Mouse (Mus musculus): ENCODE results near the gene Nkiras2. TPM values are rescaled to one million over a fixed set of nuclear protein-coding genes. Genes with fewer than 3 reads are reported as not detected.
"Not testable (repeated sequence)": the region's sequence is repeated elsewhere in the genome, so short reads cannot be mapped to it uniquely, and the experiment has no call there.

Gene Nkiras2
- polyA plus RNA-seq, 3 experiments from 2014 or later = 24.1 to 32.6 (median 27.2) TPM

GRCm38 (mm10) chr11:100640159-100640906 is 21.3 kb downstream of the Nkiras2 start:
- no peak for ATAC-seq

- no peak for ATAC-seq
Measured at GRCm38 (mm10) chr11:100643612-100644575, 24.9 kb downstream of the Nkiras2 start.

GRCm38 (mm10) chr11:100646265-100646664 is 27.2 kb downstream of the Nkiras2 start:
- ATAC-seq = no peak

- no peak for ATAC-seq
Measured at GRCm38 (mm10) chr11:100648405-100648804, 29.4 kb downstream of the Nkiras2 start.

GRCm38 (mm10) chr11:100651205-100651604 is 32.2 kb downstream of the Nkiras2 start:
- ATAC-seq = no peak

- ATAC-seq = no peak
Measured at GRCm38 (mm10) chr11:100651748-100652147, 32.7 kb downstream of the Nkiras2 start.

GRCm38 (mm10) chr11:100655589-100655988 is 36.5 kb downstream of the Nkiras2 start:
- not testable (repeated sequence) for ATAC-seq

- ATAC-seq = no peak
Measured at GRCm38 (mm10) chr11:100656458-100656857, 37.4 kb downstream of the Nkiras2 start.

- ATAC-seq = no peak
Measured at GRCm38 (mm10) chr11:100659806-100660205, 40.8 kb downstream of the Nkiras2 start.

- ATAC-seq = no peak
Measured at GRCm38 (mm10) chr11:100671049-100671448, 52.0 kb downstream of the Nkiras2 start.

- ATAC-seq = no peak
Measured at GRCm38 (mm10) chr11:100671956-100672355, 52.9 kb downstream of the Nkiras2 start.

GRCm38 (mm10) chr11:100673169-100673568 is 54.1 kb downstream of the Nkiras2 start:
- ATAC-seq = no peak

Other genes with a start within 250 kb of the Nkiras2 start
- gene Jup, start 221.5 kb upstream of the Nkiras2 start, polyA plus RNA-seq (2017; shearing (Covaris generic)) = 1 to 10 TPM in 1 of 3 experiments, under 1 TPM in 1, not detected in 1; 0.36 to 1.4 TPM
- under 1 TPM in 1 of 3 experiments, not detected in 2; 0.92 TPM for gene P3h4, start 204.4 kb upstream of the Nkiras2 start, polyA plus RNA-seq (2017; shearing (Covaris generic))
- gene Fkbp10, start 203.5 kb upstream of the Nkiras2 start, polyA plus RNA-seq (2017; shearing (Covaris generic)) = 1 to 10 TPM in 1 of 3 experiments, not detected in 2; 2.9 TPM
- 100 to 1,000 TPM; 124 to 134 (median 127) TPM for gene Nt5c3b, start 177.4 kb upstream of the Nkiras2 start, polyA plus RNA-seq (2017; shearing (Covaris generic))
- under 1 TPM in 2 of 3 experiments, not detected in 1; 0.41 to 0.47 TPM for gene Klhl10, start 177.3 kb upstream of the Nkiras2 start, polyA plus RNA-seq (2017; shearing (Covaris generic))
- 1 to 10 TPM; 2.2 to 2.4 (median 2.3) TPM for gene Klhl11, start 146.5 kb upstream of the Nkiras2 start, polyA plus RNA-seq (2017; shearing (Covaris generic))
- gene Acly, start 91.2 kb upstream of the Nkiras2 start, polyA plus RNA-seq (2017; shearing (Covaris generic)) = 10 to 100 TPM; 72.3 to 78.0 (median 76.2) TPM
- gene Ttc25, start 73.6 kb upstream of the Nkiras2 start, polyA plus RNA-seq (2017; shearing (Covaris generic)) = under 1 TPM in 2 of 3 experiments, not detected in 1; 0.15 to 0.21 TPM
- 100 to 1,000 TPM; 159 to 192 (median 165) TPM for gene Cnp, start 44.3 kb upstream of the Nkiras2 start, polyA plus RNA-seq (2017; shearing (Covaris generic))
- gene Dnajc7, start 924 bp downstream of the Nkiras2 start, polyA plus RNA-seq (2017; shearing (Covaris generic)) = 100 to 1,000 TPM; 283 to 389 (median 360) TPM
- gene Zfp385c, start 73.2 kb downstream of the Nkiras2 start, polyA plus RNA-seq (2017; shearing (Covaris generic)) = not detected
- 10 to 100 TPM; 27.4 to 48.6 (median 29.4) TPM for gene Dhx58, start 85.0 kb downstream of the Nkiras2 start, polyA plus RNA-seq (2017; shearing (Covaris generic))
- gene Kat2a, start 93.2 kb downstream of the Nkiras2 start, polyA plus RNA-seq (2017; shearing (Covaris generic)) = 10 to 100 TPM in 2 of 3 experiments, 1 to 10 TPM in 1; 7.0 to 12.4 (median 12.4) TPM
- 1 to 10 TPM in 1 of 3 experiments, not detected in 2; 1.1 TPM for gene Hspb9, start 94.6 kb downstream of the Nkiras2 start, polyA plus RNA-seq (2017; shearing (Covaris generic))
- gene Rab5c, start 119.0 kb downstream of the Nkiras2 start, polyA plus RNA-seq (2017; shearing (Covaris generic)) = 10 to 100 TPM; 24.7 to 54.7 (median 48.7) TPM
- under 1 TPM in 1 of 3 experiments, not detected in 2; 0.47 TPM for gene Kcnh4, start 140.7 kb downstream of the Nkiras2 start, polyA plus RNA-seq (2017; shearing (Covaris generic))
- not detected for gene Hcrt, start 143.7 kb downstream of the Nkiras2 start, polyA plus RNA-seq (2017; shearing (Covaris generic))
- 1 to 10 TPM; 1.7 to 2.6 (median 2.1) TPM for gene Ghdc, start 151.7 kb downstream of the Nkiras2 start, polyA plus RNA-seq (2017; shearing (Covaris generic))
- 10 to 100 TPM; 25.2 to 40.4 (median 33.7) TPM for gene Stat5b, start 231.5 kb downstream of the Nkiras2 start, polyA plus RNA-seq (2017; shearing (Covaris generic))
- 10 to 100 TPM; 31.2 to 34.1 (median 31.3) TPM for gene Stat5a, start 240.1 kb downstream of the Nkiras2 start, polyA plus RNA-seq (2017; shearing (Covaris generic))